Mouse (Mus musculus): ENCODE measurements around the gene Irf2bp1.

Irf2bp1 gene

DNA sequence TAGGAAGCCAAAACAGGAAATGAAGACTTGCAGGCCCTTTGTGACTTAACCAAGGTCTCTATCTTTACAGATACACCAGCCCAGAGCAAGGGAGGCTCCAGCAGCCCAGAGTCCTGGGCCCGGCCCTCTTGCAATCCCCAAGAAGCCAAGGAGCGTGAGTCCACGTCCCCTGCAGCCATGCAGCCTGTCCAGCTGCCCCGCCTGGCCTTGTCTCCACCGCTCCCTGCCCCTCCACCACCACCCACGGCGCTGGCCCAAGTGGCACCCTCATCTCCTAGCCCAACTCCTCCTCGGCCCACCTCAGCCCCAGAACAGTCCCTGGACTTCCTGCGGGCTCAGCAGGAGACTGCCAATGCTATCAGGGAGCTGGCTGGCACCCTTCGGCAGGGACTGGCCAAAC lies 3.4 kb upstream of the Irf2bp1 start:
- no peak for DNase-seq (ENCODE audit: low spot score)

DNA sequence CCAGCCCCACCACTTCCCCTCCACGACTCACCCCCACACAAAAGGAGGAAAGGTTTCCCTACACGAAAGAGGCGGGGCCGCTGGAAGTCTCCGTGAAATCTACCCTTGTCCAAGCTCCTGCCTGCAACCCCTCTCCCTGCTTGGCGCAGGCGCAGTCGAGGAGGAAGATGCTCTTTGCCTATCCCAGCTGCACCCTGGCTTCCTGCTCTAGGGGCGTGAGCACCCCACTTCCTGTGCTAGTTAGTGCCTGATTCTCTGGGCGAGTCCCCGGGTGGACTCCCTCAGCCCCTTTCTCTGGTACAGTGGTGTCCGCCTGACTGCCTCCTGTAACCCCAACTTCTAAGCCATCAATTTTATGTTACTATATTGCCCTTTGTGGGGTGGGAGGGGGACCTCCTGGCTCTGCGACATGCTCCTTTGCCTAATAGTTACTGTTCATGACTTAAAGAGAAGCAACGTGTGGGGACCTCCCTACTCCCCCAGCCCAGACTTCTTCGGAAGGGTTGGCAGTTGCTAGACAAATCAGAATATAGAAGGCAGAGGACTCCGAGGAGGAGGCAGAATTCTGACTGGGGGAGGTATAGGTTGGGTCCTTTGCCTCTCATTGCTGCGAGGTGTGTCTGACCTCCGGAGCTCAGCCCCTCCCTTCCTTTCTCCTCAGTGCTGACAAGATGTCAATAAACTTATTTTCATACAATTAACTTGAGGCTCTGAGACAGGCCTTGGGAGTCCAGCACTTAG lies 2.6 kb upstream of the Irf2bp1 start:
- DNase-seq (ENCODE audit: low spot score), result no peak

DNA sequence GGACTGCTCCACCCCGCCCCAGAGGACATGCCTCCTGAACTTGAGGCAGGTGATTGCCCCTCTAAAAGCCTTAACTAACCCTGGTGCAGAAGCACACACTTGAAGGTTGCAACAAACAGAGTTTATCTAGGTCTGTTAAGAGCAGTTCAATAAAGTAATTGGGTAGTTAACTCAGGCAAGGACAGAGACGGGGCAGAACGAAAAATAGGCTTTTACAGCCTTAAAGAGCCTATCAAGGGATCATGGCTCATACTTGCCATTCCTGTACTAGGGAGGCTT lies 2.1 kb upstream of the Irf2bp1 start:
- DNase-seq (ENCODE audit: low spot score), result no peak

DNA sequence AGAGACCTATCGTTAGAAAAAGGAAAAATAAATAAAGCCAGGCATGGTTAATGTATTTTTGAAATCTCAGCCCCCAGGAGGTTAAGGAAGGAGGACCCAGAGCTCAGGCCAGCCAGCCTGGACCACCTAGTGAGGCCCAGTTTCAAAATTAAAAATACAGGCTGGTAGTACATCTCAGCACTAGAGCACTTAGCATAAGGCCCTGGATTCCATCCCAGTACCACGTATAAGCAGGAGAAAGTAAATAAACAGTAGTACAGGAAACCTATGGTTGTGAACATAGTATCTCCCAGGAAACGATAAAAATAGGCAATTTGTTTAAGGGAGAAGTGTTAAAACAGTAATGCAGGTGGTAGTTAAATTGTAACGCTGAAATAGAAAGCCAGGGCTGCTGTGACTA lies 1.7 kb upstream of the Irf2bp1 start:
- no peak for DNase-seq (ENCODE audit: low spot score)

DNA sequence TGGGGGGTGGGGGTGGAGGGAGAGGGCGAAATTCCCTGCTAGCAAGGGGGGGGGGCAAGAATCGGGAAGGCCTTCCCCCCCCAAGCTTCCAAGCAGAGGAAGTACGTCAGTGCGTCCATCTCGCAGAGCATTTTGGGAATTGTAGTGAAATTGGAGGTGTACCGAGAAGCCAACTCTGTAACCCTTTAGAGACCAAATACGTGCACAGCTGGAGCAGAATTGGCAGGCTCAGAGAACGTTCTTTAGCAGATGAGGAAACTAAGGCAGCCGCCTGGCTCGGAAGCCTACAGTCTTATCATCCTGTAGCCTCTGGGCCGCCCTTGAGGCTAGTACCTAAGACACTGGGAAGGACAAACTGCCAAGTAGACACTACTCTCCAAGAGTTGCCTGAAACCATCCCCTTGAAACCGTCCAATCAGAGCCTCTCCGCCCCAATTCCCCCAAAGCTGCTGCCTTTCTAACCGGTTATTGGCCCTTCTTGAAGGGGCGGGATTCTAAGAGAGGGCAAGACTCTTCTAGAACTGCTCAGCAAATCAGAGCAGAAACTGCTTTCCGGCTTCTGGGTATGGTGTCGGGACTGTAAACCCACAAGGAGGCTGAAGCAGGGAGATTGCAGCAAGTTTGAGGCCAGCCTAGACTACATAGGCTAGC lies 871 bp upstream of the Irf2bp1 start:
- peak; percentile 48 for DNase-seq (ENCODE audit: low spot score)

DNA sequence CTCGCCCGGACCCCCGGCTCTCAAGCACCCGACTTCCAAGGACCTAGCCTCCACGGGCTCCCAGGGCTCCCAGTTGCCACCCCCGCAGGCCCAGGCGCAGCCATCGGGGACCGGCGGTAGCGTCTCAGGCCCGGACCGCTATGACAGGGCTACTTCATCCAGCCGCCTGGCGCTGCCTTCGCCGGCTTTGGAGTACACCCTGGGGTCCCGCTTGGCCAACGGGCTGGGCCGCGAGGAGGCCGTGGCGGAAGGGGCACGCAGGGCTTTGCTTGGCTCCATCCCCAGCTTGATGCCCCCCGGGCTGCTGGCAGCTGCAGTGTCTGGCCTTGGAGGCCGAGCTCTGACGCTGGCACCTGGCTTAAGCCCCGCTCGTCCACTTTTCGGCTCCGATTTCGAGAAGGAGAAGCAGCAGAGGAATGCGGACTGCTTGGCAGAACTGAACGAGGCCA lies 811 bp downstream of the Irf2bp1 start:
- DNase-seq (ENCODE audit: low spot score), result no peak

DNA sequence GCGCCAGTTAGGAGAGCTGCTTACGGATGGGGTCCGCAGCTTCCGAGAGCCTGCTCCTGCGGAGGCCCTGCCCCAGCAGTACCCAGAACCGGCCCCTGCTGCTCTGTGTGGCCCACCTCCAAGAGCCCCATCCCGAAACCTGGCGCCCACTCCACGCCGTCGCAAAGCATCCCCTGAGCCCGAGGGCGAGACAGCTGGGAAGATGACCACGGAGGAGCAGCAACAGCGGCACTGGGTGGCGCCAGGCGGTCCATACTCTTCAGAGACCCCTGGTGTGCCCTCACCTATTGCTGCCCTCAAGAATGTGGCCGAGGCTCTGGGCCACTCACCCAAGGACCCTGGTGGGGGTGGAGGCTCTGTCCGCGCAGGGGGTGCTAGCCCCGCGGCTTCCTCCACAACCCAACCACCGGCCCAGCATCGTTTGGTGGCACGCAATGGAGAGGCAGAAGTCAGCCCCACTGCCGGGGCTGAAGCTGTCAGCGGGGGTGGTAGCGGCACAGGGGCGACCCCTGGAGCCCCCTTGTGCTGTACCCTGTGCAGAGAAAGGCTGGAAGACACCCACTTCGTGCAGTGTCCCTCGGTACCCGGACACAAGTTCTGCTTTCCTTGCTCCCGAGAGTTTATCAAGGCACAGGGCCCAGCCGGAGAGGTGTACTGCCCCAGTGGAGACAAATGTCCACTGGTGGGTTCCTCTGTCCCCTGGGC lies 1.7 kb downstream of the Irf2bp1 start:
- no peak for DNase-seq (ENCODE audit: low spot score)

DNA sequence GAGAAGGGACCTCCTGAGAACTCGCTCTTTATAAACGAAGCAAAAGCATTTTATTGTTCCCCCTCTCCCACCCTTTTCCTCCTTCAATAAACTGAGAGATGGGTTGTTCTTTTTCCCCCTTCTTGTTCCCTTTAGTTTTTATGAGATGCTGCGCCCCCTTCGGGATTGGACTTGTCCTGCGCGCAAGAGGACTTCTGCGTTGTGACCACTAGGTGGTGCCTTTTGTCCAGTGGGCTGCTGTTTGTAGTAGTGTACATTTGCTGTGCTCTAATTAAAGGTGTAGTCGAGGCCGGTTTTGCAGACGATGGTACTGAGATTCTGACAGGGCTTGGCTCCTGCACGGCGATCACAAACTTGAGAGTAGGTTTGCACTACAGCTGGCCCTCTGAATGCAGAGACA lies 2.6 kb downstream of the Irf2bp1 start:
- peak; percentile 38 for DNase-seq (ENCODE audit: low spot score)

DNA sequence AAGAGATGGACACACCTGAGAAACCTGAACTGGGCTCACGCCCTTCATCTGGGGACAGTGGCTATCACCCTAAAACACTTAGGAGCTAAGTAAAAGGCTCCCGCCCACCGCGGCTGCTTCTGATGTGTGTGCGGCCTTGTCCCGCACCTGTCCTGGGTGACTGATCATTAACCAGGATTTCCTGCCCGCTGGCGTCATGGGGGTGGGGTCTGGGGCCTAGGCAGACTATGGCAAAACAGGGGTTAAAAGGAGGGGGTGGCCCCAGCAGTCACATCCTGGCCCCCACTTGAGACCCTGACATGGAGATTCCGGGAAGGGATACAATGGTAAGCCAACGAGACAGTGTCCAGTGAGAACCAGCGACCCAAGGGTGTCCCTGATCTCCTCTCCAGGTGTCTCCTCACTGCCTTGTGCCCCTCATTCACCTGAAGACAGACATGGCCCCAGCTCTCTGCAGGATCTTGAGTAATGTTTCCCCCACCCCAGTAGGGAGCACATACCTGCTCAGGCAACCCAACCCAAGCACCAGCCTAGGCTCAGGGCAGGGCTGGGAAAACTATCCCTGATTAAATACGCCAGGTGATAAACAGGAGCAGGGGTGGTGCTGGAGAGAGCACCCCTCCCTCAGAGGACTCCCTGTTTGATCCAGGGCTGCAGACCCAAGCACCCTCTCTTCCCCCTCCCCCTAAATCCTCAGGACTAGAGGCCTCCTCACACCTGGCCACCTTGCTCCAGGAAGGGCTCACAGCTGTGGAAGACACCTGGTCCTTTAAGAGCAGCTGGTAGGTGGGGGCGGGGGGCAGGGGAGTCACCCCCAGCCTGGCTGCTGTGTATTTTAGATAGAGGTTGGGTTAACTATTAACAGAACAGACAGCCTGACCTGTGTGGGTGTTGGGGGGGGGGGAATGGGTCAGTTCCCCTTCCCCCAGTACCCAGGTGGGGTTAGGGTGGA lies 3.5 kb downstream of the Irf2bp1 start:
- no peak for DNase-seq (ENCODE audit: low spot score)

DNA sequence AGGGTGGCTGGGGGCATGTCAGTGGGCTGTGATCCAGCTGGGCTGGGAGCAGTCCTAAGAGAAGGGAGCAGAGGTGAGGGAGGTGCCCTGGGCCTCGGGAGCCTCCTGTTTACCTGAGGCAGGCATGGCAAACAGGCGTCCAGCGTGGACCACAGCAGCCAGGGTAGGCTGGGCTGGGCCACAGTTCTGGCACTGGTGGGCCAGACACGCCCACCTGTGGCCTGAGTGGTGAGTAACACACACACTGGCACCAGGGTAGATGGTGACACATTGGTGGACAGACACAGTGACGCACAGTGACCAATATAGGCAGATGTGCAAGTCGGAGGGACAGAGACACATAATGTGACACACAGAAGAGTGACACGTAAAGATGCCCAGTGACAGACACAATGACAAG lies 6.7 kb downstream of the Irf2bp1 start:
- DNase-seq (ENCODE audit: low spot score), result no peak

DNA sequence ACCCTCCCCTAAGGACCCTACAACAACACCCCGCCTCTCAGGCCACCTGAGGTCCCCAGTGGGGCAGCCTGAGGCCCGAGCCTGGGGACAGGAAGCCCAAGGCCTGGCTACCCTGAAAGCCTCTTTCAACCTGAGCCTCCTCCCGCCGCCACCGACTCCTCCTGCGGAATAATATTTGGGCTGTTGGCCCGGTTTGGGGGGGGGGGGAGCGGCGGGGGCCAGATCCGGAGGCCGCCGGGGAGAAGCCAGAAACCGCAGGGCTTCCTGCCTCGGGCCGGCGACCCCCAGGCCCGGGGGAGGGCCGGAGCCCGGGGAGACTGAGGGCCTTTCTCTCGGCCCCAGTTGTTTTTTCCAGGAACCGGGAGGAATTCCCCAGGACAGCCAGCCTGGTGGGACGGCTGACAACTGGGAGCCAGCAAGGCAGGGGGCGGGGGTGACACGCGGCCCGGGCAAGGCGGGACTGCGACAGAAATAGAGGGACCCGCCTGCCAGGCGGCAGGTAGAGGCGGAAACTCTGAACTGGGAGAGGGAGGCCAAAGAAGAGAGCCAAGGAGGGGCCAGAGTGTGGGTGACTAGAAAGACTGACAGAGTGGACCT lies 8.3 kb downstream of the Irf2bp1 start:
- DNase-seq (ENCODE audit: low spot score), result peak; percentile 26

DNA sequence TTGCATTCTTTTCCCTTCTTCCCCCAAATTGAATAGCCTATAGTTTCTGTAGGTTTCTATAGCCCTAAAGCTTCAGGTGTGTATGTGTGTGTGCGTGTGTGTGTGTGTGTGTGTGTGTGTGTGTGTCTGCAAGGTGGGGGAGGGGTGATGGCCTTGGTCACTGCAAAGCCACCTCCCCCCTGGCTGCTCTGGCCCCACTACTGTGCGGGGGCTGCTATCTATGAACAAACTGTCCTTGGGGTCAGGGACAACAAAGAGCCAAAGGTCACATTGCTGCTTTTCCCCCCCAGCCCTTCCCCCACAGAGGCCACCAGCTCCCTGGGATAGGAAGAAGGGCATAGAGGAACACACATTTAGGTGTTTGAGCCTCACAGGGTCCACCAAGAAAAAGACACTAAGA lies 9.0 kb downstream of the Irf2bp1 start:
- DNase-seq (ENCODE audit: low spot score), result no peak

DNA sequence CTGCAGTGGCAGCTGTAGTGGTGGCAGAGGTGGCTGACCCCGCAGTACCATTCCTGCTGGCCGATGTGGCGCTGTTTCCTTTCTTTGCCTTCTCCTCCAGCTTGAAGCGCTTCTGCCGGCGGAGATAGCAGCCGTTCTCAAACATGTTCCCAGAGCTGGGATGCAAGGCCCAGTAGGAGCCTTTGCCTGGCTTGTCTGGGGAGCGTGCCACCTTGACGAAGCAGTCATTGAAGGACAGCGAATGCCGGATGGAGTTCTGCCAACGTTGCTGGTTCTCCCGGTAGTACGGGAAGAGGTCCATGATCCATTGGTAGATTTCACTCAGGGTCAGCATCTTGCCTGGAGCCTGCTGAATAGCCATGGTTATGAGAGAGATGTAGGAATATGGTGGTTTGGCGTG lies 10.6 kb downstream of the Irf2bp1 start:
- no peak for DNase-seq (ENCODE audit: low spot score)

DNA sequence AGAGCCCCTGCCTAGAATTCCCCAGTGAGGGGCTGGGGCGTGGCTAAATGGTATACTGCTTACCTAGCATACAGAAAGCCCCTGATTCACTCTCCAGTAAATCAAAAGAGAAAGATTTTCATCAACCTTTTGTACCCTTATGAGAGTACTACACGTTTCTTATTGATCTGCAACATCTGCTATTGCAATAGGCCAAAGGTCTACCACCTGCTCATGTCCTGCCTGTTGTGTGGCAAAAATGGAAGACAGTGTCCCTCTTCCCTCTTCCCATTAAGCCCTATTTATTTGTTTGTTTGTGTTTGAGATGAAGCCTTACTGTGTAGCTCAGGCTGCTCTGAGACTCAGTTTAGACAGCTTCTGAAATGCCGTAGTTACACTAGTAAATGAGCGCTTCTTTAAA lies 12.2 kb downstream of the Irf2bp1 start:
- no peak for DNase-seq (ENCODE audit: low spot score)

DNA sequence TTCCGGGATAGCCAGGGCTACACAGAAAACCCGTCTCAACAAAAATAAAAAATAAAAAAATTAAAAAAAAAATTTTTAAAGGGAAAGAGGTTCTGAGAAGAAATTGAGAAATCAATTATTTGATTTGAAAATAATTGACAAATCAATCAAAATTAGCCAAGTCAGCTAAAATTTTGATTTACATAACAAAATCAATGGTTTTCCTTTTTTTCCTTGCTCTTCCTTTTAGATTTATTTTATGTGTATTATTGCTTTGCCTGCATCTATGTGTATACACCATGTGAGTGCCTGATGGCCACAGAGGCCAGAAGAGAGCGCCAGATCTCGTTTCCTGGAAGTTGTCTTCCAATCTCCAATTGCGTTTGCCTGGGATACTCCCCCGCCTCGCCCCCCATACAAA lies 14.1 kb downstream of the Irf2bp1 start:
- no peak for DNase-seq (ENCODE audit: low spot score)

DNA sequence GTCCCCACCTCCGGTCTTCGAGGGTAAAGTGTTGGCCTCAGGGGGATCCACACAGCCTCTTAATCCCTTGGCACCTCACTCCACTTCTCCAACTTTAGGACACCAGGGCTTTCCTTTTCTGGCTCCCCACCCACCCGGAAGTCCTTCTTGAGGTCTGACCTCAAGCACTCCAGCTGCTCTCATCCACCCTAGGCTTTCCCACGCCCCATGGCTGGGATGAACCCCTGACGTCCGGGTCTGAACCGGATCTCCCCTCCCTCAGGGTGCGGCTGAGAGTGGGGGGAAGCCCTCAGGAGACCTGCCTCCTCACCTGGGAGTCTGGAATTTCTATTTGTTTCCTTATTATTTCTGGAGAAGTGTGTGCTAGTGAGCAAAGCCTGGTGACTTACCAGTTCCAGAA lies 17.2 kb downstream of the Irf2bp1 start:
- no peak for DNase-seq (ENCODE audit: low spot score)

DNA sequence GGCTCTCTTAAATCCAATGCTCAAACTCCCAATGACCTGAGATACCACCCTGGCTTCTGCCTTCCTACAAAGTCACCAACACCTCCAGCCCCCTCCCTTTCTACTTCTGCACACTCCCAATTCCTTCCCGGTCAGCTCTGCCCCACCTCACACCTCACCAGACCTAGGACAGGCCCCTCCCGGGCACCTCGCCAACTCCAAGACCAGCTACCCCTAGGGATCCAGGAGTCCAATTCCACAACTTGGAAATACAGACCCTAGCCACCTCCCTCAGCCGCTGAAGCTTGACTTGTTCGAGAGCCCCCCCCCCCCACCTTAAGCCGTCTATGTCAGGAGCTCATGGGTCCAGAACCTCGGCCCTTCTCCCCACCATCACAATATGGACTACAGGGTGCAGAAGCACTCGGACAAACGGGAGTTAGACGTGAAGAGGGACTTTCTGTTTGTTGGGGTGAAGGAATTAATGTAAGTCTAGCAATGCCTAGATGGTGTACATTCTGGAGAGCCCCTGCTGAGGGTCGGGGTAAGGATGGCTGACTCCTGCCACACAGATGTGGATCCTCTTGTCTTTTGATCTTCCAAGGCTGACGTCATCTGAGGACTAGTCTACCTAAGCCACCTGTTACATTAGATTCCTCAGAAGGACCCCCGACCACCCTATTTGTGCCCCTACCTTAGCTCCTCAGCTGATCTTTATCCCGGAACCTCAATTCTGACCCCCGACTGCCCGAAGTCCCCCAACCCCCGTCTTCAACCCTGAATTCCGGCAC lies 18.5 kb downstream of the Irf2bp1 start:
- DNase-seq (ENCODE audit: low spot score), result no peak

DNA sequence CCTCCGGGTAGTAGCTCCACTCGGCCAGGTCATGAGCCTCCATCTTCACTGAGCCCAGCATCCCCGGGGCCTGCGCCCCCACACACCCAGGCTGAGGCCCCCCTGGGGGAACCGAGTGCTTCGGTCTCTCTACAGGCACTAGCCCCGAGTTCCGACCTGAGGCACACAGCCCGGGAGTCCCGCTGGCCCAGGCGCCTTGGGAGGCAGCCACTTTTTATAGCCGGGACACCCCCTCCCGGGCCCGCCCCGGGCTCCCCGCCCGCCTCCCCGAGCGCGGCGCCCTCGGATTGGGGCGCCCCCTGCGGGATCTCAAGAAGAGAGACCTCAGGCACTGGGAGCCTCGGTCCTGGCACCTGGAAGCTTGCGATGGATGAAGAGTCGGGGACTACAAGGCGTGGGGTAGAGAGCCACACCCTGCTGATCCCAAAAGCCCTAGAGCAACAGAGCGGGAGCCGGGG lies 19.5 kb downstream of the Irf2bp1 start, which contains the start of gene Foxa3:
Gene Foxa3, minus strand, starts transcription at position 182 of the 458 bp plus-strand sequence.
- DNase-seq (ENCODE audit: low spot score), result no peak

DNA sequence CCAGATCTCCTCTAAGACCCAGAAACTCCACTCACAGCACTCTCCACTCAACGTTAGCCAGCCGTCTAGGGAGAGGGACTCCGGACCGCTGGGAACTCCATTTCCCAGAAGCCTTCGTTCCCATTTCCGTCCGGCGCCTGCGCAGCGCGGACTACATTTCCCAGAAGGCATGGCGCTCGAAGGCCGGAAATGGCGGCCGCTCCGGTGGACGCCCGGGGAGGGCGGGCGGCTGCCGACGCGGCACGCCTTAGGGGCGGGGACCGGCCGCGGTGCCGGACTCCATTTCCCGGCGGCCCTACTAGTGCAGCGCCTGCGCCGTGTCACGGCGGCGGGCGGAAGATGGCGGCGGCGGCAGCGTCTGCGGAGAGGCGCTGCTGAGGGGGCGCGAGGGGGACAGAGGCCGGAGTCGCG lies 20.3 kb downstream of the Irf2bp1 start, which contains the start of gene Sympk:
Gene Sympk, plus strand, starts transcription at position 282 of the 411 bp plus-strand sequence.
- peak; percentile 79 for DNase-seq (ENCODE audit: low spot score)

DNA sequence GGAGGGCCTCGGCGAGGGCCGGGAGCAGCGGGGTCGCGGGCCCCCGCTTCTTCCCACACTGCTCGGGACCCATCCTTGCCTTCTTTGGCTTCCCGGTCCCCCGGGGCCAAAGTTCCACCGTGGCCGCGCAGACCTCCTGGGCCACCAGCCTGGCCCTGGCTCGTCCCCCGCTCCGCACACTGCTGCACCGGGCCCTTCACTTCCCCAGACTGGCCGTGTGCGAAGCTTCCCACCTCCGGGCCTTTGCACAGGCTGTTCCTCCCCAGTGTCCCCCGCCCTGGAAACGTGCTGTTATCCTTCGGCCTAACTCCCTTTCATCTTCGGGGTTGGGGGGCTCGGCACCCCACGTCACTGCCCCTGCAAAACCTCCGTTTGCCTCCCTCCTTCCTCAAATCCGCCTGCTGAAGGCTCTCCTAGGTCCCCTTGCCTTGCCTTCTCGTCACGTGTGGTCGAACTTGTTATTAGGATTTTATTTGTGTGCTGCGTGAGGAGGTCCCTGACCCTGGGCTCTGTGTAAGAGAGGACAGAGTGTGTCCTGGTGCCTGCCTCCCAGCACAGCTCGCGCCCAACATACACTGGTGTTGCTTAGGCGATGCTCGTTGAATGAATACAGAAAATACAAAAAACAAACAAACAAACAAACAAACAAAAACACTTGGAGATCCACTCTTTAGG lies 20.9 kb downstream of the Irf2bp1 start:
- DNase-seq (ENCODE audit: low spot score), result no peak

Measured in ovary, postnatal 10 days (tissue).